Mouse (Mus musculus): ENCODE results near the gene Kdm4d. TPM values are rescaled to one million over a fixed set of nuclear protein-coding genes. Genes with fewer than 3 reads are reported as not detected.
"Not testable (repeated sequence)": the region's sequence is repeated elsewhere in the genome, so short reads cannot be mapped to it uniquely, and the experiment has no call there.

Kdm4d gene
- polyA plus RNA-seq, 1 experiment: not detected

- TF ChIP-seq POLR2A (IDR thresholded peaks at IDR 0.05; ENCODE audit: low read depth, low read length) (no peak), CTCF (IDR thresholded peaks at IDR 0.05; ENCODE audit: borderline replicate concordance, insufficient read depth, low read length) (0 out of 2 replicates have a peak, but pooled peaks have one; percentile 38)
- H3K27ac ChIP-seq (ENCODE audit: insufficient read depth, low read length): no peak overlapping the region
- peaks cover 13% of the 10 kb centered on the region for H3K4me1 ChIP-seq (ENCODE audit: control insufficient read depth, insufficient read depth, low read length)
- no peak overlapping the region for H3K4me3 ChIP-seq (ENCODE audit: insufficient read depth, low read length)
Observed at GRCm38 (mm10) chr9:14523408-14524043, 23.2 kb upstream of the Kdm4d start.

GRCm38 (mm10) chr9:14521695-14522094, 21.4 kb upstream of the Kdm4d start:
- no peak overlapping the region for H3K4me3 ChIP-seq (ENCODE audit: insufficient read depth, low read length)

DNA sequence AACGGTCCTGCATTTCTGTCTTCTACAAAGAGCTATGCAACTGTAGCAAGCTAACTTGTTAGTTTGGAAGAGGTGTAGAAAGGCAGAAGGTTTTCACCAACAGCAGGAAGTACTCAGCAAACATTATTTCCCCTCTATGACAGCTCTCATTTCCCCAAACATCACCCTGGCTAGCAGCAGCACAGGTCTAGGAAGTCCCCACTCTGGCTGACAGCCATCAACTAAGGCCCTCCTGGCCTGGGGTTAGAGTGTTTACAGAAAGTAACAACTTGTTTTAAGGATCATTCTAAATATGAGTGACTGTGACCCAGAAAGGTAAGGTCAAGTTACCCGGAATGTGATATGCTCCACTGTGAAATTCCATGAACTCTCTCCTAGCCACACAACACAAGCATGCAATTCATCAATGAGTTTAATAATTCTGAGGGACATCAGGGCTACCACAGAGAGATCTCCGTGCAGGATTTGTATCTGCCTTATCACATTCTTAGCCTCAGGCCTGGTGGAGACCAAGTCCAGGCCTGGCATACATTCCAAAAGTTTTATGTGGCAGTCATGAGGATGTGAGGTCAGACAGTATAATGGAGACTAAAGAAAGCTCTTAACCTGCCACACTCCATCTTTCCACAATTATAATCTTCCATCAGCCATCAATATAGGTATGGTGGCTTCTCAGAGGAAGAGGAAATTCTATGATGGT, 20.8 kb upstream of the Kdm4d start:
- no peak for TF ChIP-seq CTCF (IDR thresholded peaks at IDR 0.05; ENCODE audit: borderline replicate concordance, insufficient read depth, low read length)
- no peak for TF ChIP-seq POLR2A (IDR thresholded peaks at IDR 0.05; ENCODE audit: low read depth, low read length)
- no peak overlapping the region for H3K4me3 ChIP-seq (ENCODE audit: insufficient read depth, low read length)
- H3K4me1 ChIP-seq (ENCODE audit: control insufficient read depth, insufficient read depth, low read length): peaks cover 13% of the 10 kb centered on the region
- H3K27ac ChIP-seq (ENCODE audit: insufficient read depth, low read length): peak overlapping the region; percentile 82

More at GRCm38 (mm10) chr9:14521695-14522094, 21.4 kb upstream of the Kdm4d start:
- H3K4me1 ChIP-seq (ENCODE audit: control insufficient read depth, insufficient read depth, low read length): peaks cover 13% of the 10 kb centered on the region
- H3K27ac ChIP-seq (ENCODE audit: insufficient read depth, low read length): peak overlapping the region; percentile 82
- TF ChIP-seq POLR2A (IDR thresholded peaks at IDR 0.05; ENCODE audit: low read depth, low read length) (no peak), CTCF (IDR thresholded peaks at IDR 0.05; ENCODE audit: borderline replicate concordance, insufficient read depth, low read length) (no peak)

DNA sequence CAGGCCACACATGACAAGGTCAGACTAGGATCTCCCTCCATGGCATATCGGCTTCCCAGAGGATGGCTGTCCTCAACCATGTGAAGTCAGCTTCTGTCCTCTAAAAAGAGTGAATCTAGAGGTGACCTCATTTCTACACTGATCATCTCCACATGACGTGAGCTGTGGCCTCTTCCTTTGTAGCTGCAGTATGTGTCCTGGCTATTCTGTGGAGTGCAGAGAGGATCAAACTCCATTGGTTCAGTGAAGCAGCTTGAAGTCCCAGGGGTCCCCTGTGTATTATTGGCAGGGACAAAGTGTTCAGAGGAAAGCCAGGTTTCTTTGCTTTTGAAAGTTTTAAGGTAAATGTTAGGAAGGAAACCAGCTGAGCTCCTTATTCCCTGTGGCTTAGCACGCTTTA, 17.8 kb upstream of the Kdm4d start:
- Histone ChIP-seq H3K4me3 (ENCODE audit: insufficient read depth, low read length) (no peak overlapping the region), H3K27ac (ENCODE audit: insufficient read depth, low read length) (no peak overlapping the region), H3K4me1 (ENCODE audit: control insufficient read depth, insufficient read depth, low read length) (peaks cover 13% of the 10 kb centered on the region)
- no peak for TF ChIP-seq CTCF (IDR thresholded peaks at IDR 0.05; ENCODE audit: borderline replicate concordance, insufficient read depth, low read length)
- TF ChIP-seq POLR2A (IDR thresholded peaks at IDR 0.05; ENCODE audit: low read depth, low read length): no peak

DNA sequence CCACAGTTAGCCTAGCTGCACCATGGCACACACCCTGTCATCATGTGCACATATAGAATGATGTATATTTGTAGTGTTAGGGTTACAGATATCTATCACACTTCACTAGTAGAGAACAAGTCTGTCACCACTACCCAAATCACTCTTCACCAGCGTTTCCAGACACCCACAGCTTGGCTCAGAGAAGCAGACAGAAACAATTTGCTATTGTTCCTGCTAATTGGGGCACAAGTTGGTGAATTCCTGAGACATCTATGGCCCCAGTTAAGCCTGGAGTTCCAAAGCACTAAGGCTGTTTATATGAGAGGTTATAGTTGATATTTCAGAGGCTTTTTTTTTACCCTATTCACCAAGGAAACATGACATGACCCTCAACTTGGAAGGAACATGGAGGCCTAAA, 17.0 kb upstream of the Kdm4d start:
- Histone ChIP-seq H3K4me1 (ENCODE audit: control insufficient read depth, insufficient read depth, low read length) (peaks cover 13% of the 10 kb centered on the region), H3K4me3 (ENCODE audit: insufficient read depth, low read length) (no peak overlapping the region), H3K27ac (ENCODE audit: insufficient read depth, low read length) (no peak overlapping the region)
- no peak for TF ChIP-seq POLR2A (IDR thresholded peaks at IDR 0.05; ENCODE audit: low read depth, low read length)
- TF ChIP-seq CTCF (IDR thresholded peaks at IDR 0.05; ENCODE audit: borderline replicate concordance, insufficient read depth, low read length): no peak

DNA sequence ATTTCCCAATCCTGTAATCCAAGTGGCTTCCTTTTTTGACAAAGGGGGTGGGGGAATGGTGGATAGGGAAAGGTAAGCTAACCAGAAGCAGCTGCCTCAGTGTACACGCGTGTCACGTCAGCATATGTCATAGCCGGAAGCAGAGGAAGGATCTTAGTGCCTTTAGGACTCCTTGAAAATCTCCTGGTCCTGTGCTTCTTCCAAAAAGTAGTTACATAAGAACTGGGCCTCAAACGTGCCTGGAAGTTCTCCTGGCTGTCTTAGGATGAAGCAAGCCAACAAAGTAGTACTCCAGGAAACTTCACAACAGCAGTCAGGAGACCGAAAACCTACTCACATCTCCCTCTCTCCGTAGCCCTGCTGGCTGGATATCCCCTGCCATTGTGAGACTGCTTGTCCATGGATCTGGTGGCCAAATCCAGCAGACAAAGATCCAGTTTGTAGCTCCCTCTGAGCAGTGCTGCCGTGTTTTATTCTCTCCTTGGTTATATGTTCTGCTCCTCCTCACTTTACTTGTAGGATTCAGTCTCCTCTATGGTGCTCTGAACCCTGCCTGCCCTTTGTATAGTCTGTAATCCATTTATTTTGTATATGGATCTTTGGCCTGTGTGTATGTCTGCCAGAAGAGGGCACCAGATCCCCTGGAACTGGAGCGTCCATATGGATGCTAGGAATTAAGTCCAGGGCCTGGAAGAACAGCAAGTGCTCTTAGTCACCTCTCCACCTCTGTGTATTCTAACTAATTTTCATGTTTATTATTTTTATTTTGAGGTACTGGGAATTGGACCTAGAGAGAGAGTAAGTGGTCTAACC, 12.6 kb upstream of the Kdm4d start:
- Histone ChIP-seq H3K27ac (ENCODE audit: insufficient read depth, low read length) (no peak overlapping the region), H3K4me1 (ENCODE audit: control insufficient read depth, insufficient read depth, low read length) (no peaks in the 10 kb centered on the region), H3K4me3 (ENCODE audit: insufficient read depth, low read length) (no peak overlapping the region)
- TF ChIP-seq CTCF (IDR thresholded peaks at IDR 0.05; ENCODE audit: borderline replicate concordance, insufficient read depth, low read length) (peak; percentile 63), POLR2A (IDR thresholded peaks at IDR 0.05; ENCODE audit: low read depth, low read length) (no peak)

DNA sequence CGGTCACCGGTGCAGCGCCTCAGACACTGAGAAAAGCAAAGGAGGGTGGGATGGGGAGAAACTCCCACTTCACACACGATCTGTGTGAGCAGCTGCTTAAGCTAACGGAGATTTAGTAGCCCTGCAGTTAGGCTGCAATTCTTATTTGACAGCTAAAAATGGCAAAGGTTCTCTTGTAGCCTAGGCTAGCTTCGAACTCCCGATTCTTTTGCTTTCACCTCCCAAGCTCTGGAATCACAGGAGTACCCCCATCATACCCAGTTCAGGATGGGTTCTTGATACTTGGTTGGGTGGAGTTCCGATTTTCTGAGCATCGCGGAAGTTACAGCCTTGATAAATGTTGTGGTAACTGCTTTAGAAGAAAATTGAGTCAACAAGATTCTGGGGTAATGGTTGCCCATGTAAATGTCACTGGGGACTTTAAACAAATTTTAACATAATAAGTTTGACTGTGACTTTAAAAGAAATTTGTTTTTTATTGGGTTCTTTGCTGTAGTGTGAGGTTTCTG, 688 bp upstream of the Kdm4d start:
- Histone ChIP-seq H3K4me1 (ENCODE audit: control insufficient read depth, insufficient read depth, low read length) (no peaks in the 10 kb centered on the region), H3K27ac (ENCODE audit: insufficient read depth, low read length) (no peak overlapping the region), H3K4me3 (ENCODE audit: insufficient read depth, low read length) (peak overlapping the region; percentile 99)
- TF ChIP-seq CTCF (IDR thresholded peaks at IDR 0.05; ENCODE audit: borderline replicate concordance, insufficient read depth, low read length): no peak
- TF ChIP-seq POLR2A (IDR thresholded peaks at IDR 0.05; ENCODE audit: low read depth, low read length): no peak

- no peaks in the 10 kb centered on the region for H3K4me1 ChIP-seq (ENCODE audit: control insufficient read depth, insufficient read depth, low read length)
- TF ChIP-seq CTCF (IDR thresholded peaks at IDR 0.05; ENCODE audit: borderline replicate concordance, insufficient read depth, low read length) (no peak), POLR2A (IDR thresholded peaks at IDR 0.05; ENCODE audit: low read depth, low read length) (no peak)
- H3K4me3 ChIP-seq (ENCODE audit: insufficient read depth, low read length): no peak overlapping the region
- H3K27ac ChIP-seq (ENCODE audit: insufficient read depth, low read length): no peak overlapping the region
Observed at GRCm38 (mm10) chr9:14498896-14499705, 1.2 kb downstream of the Kdm4d start.

GRCm38 (mm10) chr9:14463668-14464067, 36.6 kb downstream of the Kdm4d start:
- H3K4me1 ChIP-seq (ENCODE audit: control insufficient read depth, insufficient read depth, low read length); H3K4me3 ChIP-seq (ENCODE audit: insufficient read depth, low read length); H3K27ac ChIP-seq (ENCODE audit: insufficient read depth, low read length): not testable (repeated sequence)

- H3K27ac ChIP-seq (ENCODE audit: insufficient read depth, low read length); H3K4me1 ChIP-seq (ENCODE audit: control insufficient read depth, insufficient read depth, low read length); H3K4me3 ChIP-seq (ENCODE audit: insufficient read depth, low read length): not testable (repeated sequence)
Observed at GRCm38 (mm10) chr9:14462536-14462935, 37.7 kb downstream of the Kdm4d start.
